Mouse (Mus musculus) B cell, adult 2 months (primary cell): ENCODE measurements around the gene Ptprz1.
"Not testable (repeated sequence)": the region's sequence is repeated elsewhere in the genome, so short reads cannot be mapped to it uniquely, and the experiment has no call there.

ENCODE experiments used
- DNase-seq, 2 experiments: peaks; one replicate each; pipeline ENCODE4 v3.0.0; 2022

Gene Ptprz1

GRCm38 (mm10) chr6:23014988-23015613 lies 139.8 kb downstream of the Ptprz1 start:
- DNase-seq: no peak

GRCm38 (mm10) chr6:23028251-23028650 lies 152.9 kb downstream of the Ptprz1 start:
- DNase-seq: no peak

- no peak for DNase-seq
Observed at GRCm38 (mm10) chr6:23048836-23049235, 173.5 kb downstream of the Ptprz1 start.

- no peak for DNase-seq
Observed at GRCm38 (mm10) chr6:23055734-23056133, 180.4 kb downstream of the Ptprz1 start.

- no peak for DNase-seq
Observed at GRCm38 (mm10) chr6:23076060-23076459, 200.8 kb downstream of the Ptprz1 start.

- no peak for DNase-seq
Observed at GRCm38 (mm10) chr6:23078273-23078672, 203.0 kb downstream of the Ptprz1 start.

GRCm38 (mm10) chr6:23079991-23080680 lies 204.8 kb downstream of the Ptprz1 start:
- no peak for DNase-seq

- DNase-seq: no peak
Observed at GRCm38 (mm10) chr6:23084587-23085421, 209.5 kb downstream of the Ptprz1 start.

- not testable (repeated sequence) for DNase-seq
Observed at GRCm38 (mm10) chr6:23089292-23089691, 214.0 kb downstream of the Ptprz1 start.

- DNase-seq: not testable (repeated sequence)
Observed at GRCm38 (mm10) chr6:23090346-23091055, 215.2 kb downstream of the Ptprz1 start.
